Mouse (Mus musculus): ENCODE results near the gene Catip.

The Catip gene

DNA sequence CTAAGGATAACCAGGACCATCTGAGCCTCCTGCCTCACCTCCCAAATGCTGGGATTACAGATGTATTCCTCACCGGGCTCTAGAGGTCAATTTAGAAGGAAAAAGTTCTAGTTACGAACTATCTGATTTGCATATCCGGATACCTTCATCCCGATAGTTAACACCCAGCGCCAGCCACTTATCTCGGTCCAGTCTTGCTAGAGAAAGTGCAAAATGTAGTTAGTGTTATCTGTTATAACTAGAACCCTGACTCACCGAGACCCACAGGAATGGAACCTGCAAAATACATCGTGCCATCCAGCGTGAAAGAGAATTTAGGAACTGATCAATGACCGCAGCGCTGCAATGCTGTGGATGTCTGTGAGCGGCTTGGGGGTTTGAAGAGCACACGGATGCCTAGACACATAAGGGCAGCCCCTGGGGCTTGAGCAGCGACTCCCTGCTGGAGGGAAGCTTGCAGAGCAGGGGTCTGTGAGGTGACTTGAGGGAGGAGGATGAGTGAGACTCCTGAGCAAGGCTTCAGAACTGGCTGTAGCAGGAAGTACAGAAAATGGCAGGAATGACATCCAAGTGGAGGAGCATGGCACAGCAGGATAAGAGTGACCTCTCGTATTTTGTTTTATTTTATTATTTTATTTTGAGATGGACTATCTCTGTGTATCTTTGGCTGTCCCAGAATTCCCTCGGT, 39.3 kb downstream of the Catip start:
- DNase-seq (ENCODE audit: low spot score), result no peak

DNA sequence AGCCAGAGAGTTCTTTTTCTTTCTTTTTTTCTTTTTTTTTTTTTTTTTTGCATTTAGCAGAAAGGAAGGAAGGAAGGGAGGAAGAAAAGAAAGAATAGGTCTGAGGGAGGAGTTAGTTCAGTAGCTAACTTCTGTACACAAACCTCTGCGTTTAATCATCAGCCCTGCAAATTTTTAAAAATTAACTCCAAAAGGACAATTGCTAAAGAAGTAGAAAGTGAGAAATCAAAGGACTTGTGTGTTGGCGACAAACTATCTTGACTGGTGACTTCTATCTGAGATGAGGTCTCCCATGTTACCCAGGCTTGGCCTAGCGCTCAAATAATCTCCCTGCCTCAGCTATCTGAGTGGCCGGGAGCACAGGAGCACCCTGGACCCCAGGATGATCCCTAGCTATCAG, 42.3 kb downstream of the Catip start:
- no peak for DNase-seq (ENCODE audit: low spot score)

DNA sequence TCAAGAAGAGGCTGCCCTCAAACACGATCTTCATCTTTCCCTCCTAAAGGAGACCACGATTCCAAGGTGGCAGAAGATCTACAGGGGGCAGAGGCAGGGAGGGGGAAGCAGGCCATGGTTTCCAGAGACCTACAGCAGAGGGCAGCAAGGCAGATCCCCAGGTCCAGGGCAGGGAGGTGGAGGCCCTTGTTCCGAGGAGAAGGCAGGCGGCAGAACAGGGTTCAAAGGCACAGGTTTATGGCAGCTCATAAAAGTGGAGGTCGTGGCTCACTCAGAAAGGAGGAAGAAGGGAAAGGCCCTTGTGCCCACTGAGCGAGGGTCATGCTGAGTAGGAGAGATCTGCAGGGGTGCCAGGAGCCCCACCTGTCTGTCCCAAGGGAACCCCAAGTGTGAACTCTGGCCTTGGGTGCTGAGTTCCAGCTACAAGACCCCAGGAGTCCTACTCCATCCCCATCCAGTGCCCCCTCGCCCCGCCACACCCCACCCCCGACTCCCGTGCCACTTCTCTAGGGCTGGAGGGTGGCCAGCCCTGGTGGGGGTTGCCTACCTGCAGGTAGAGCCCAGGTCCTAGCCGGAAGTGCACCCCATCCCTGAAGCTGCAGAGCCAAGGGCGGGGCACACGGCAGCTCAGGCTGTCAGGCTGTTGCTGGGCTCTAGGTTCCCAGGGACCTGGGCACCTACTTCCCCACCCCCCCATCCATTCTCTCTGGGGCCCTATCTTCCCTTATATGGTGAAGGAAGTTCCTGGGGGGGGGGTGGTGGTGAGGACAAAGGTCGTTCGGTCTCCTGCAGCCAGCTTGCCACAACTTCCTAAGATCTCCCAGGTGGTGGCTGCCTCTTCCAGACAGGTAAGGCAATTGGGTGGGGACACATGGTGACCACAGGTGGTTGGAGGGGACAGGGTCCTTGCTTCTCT, 46.9 kb downstream of the Catip start, which contains the start of gene Vil1:
TSS of gene Vil1 (plus strand) at position 788 of the 916 bp plus-strand sequence.
- no peak for DNase-seq (ENCODE audit: low spot score)

DNA sequence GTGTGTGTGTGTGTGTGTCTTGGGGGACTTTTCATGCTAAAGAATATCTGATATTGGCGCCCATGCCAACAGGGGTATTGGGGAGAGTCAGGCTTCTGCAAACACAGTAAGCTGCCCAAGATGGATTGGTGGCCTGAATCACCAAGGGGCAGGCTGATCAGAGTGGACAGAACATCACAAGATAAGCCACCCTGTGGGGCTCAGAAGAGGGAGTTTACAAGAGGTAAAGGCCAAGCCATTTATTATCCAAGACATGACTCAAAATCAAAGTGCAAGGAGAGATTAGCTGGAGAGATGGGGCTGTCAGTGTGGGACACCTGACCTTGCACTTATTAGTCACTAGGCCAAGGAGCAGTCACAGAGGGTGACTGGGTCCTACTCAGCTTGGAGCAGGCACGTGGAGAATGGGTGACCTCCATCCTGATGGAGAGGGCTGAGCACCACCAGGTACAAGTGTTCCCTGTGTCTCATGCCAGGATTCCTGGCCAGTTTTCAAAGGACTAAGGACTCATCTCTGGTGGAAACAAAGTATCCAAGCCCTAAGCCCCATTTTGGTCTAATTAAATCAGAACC, 49.9 kb downstream of the Catip start:
- DNase-seq (ENCODE audit: low spot score), result no peak

DNA sequence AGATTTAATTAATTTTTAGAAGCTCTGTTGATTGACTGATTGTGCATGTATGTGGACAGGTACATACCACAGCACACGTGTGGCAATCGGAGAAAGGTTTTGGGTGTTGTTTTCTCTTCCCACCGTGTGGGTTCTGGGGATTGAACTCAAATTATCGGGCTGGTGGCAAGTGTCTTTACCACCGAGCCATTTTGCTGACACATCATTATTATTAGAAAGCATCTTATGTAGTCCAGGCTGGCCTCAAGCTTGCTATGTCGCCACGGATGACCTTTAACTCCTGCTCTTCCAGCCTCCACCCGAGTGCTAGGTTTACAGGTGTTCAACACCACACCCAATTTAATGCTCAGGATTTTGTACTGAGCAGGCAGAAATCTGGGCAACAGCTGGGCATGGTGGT, 50.8 kb downstream of the Catip start:
- no peak for DNase-seq (ENCODE audit: low spot score)

DNA sequence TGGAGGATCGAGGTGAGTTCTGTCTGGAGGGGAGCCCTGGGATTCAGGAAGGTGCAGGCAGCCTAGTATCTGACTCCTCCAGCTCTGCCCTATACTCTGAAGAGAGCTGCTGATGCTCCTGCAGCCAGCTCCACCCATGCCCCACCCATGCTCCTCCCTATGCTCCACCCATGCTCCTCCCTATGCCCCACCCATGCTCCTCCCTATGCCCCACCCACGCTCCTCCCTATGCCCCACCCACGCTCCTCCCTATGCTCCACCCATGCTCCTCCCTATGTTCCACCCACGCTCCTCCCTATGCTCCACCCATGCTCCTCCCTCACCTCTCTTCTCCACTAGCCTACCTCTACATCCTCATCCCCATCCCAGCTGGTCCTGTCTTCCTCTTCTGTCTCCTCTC, 53.2 kb downstream of the Catip start:
- peak; percentile 28 for DNase-seq (ENCODE audit: low spot score)

Data from MN1 (cell line).